Mouse (Mus musculus) yolk sac, embryonic 10.5 days (tissue): ENCODE measurements at regions not wholly inside any gene's neighbourhood (a gene's known extent, or its start where the extent isn't known, plus 50 kb on each side); places are given as distances from the start of the nearest gene placed in this dataset.

Experiments
- DNase-seq: peaks from one replicate; pipeline ENCODE4 v3.0.0-alpha.2; 2017; ENCODE audit warnings: low spot score

DNA sequence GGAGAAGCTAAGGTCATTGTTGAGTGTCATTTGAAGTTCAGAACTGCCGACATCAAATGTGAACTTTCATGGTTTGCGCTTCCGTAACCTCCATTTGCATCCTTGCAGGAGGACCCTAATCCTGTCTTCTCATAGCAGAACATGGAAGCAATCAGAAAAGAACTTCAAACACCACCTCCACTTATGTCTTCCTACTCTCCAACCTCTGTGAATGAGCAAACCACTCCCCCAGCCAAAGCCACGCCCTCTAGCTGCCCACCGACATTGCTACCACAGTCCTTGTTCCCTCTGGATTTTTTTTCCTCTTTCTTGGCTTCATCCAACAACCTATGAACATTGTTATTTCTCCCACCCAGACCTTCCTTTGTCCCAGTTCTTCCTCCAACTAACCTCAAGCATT lies 149.9 kb downstream of the Kdr start:
- DNase-seq, result no peak

DNA sequence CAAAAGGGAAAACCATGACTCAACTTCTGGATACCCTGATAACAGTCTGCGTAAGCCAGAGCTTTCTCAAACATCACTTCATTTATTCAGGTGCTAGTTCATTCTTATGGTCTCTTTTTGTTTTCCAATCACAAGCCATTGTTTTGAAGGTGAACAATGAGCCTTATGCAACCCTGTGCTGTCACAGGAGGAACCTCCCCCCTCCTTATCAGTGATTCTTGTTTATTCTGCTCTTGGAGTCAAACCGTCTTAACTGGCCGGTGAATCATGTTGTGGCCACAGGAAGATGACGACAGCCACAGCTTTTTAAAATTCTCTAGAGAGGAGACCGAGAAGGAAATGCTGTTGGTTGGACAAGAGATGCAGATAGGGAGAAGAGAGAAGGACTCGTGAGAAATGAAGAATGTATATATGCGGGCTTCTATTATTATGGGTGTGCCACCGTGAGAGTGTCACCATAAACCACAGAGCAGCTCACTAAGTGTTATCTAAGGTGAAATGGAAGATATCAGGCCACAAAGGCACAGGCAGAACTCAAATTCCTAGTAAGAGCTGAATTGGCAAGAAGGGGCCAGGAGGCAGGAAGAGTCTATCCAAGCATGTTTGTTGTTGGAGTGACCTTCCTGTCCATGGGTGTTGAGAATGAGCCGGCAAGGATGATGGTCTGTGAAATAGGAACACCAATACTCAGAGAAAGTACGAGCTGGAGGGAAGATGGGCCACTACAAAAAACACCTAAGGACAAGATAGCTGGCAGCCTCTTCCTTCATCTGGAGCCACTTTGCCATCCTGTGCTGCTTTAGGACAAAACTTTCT lies 151.8 kb downstream of the Kdr start:
- peak; percentile 40 for DNase-seq

DNA sequence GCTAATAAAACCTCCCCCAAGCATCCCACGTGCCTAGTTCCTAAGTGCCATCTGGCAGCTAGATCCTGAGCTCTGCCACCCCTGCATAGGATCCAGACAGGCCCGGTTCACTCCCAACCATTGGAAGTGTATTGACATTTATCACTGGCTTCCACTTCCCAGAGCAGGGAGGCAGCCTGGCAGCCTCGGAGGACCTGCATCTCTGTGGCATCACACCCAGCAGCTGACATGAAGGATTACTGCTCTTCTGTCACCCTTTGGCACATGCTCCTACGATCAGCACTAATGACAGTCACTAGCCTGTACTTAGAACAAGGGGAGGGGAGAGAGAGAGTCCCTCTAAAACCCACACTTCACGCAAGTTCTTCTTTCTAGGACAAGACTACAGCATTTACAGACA lies 152.7 kb downstream of the Kdr start:
- DNase-seq, result no peak

GRCm38 (mm10) chr5:75824660-75825059 lies 153.6 kb downstream of the Kdr start:
- no peak for DNase-seq

DNA sequence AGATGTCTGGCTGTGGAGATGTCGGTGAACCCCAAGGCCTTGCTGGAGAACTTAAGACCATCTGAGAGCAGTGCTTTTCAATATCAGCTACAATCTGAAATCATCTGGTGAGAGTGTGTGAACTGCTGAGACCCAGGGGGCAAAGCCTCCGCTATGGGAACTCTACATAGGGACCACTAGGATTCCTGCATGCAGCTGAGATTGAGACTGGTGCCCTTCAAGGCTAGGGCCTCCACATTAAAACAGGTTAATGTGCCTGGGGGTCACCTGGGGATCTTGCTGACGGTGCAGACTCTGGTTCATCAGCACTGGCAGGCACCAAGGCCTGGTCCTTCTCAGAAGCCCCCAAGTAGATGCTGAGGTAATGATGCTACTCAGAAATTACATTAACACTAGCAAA lies 154.6 kb downstream of the Kdr start:
- DNase-seq, result no peak

GRCm38 (mm10) chr5:75817396-75817795 lies 160.9 kb downstream of the Kdr start:
- no peak for DNase-seq

DNA sequence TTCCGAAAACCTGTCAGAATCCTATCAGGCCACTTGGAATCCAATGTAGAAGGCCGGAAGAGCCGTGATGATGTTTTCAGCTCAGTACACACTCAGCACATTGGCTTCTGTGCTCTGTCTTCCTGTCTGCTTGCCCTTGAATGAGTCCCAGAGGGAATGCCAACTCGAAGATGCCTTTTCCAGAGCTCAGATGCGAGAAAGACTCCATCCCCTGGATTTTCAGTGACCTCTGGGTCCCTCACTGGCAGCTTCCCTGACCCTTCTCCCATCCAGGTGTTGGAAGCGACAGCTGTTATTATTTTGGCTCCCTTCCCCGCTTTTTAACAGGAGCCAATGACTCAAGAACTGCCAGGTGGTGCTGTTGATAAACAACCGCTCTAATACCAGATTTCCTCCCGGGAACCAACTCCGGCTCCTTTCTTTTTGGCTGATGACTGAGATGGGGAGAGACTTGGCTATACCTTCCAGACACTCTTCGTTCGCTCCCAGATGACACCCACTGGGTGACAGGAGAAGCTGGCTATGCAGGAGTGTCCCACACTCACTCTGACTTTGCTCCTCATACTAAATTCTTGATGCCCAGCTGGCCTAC lies 163.8 kb downstream of the Kdr start:
- DNase-seq, result no peak

- DNase-seq, result no peak
Observed at GRCm38 (mm10) chr5:75812686-75813085, 165.6 kb downstream of the Kdr start.

GRCm38 (mm10) chr5:75808551-75809332 lies 169.5 kb downstream of the Kdr start:
- no peak for DNase-seq

DNA sequence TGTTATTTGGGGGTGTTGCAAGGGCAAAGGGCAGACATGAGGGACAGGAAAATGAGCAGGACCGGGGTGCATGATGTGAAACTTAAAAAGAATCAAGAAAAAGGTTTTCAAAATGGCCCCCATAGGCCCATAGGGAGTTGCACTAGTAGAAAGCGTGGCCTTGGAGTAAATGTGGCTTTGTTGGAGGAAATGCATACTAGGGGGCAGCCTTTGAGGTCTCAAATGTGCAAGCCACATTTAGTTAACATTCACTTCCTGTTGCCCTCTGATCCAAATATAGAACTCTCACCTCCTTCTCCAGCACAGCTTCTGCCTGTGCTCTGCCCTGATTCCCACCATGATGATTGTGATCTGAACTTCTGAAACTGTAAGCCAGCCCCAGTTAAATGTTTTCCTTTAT lies 173.2 kb downstream of the Kdr start:
- DNase-seq, result no peak

DNA sequence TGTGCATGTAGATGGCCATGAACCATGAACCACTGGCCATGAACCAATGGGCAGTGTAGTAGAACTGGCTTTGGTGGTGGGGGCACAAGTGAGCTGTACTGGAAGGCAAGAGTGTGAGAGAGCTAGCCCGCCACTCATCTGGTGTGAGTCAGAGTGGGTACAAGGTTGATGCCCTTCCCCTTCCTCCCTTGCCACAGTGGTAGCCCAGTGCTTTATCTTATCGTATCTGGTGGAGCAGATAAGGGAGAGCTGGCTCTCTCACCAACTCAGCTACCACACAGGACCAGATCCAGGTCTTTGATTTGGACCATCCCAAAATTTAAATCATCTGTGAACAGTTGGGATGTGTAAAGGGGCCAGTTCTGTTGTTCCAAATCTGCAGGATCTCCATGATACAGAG lies 173.9 kb downstream of the Kdr start:
- no peak for DNase-seq

DNA sequence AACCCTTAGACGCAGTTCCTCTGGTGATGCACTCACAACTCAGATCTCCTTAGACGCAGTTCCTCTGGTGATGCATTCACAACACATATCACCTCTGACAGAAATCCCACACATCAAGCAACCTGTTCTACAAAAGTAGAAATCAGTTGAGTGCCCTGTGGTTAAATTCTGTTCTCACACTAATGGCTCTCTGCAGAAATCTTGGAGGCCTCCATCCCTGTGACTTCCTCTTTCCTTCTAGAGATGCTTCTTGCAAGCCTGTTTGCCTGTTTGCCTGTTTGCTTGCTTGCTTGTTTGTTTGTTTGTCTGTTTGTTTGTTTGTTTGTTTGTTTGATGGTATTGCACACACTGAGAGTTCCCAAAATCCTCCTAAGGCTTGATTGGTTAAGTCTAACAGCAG lies 175.2 kb downstream of the Kdr start:
- no peak for DNase-seq

DNA sequence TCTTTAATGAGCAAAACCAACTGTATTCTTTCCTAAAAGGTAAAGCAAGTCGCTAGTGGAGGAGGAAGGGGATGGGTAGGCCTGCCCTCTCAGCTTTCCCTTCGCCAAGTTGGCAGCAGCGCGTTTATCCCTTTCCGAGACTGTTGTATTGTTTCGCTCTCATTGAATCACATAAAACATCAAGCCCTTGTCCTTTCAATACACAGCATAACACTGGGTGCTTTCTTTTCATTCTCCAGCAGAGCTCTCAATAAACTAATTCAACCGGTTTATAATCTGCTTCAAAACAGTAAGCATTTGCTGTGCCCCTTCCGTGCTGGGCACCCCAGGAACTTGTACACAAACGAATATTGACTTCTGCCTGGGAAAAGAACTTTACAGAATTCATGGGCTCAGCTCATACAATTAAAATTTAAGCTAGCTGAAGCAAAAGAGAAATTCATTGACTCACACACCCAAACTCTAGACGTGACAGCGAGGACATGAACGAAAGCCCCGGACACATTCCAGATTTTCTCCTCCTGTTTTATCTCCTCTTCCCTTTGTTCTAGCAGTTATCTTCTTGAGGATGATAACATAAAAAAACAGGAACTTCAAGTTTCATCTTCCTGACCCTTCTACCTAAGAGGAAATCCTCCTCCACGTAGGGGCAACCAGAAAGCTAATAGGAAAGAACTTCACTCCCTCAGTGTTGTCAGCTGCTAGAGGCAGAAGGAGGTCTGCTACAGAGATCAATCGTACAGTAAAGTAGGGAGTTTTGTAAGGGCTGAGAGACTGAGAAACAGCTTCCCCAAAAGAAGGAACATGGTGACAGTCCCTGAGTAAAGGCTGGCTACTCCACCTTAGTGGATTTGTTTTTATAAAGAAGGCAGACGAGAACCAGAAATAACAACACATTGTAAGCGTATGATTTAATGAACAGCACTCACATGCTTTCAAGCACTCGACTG lies 177.9 kb downstream of the Kdr start:
- DNase-seq, result no peak

DNA sequence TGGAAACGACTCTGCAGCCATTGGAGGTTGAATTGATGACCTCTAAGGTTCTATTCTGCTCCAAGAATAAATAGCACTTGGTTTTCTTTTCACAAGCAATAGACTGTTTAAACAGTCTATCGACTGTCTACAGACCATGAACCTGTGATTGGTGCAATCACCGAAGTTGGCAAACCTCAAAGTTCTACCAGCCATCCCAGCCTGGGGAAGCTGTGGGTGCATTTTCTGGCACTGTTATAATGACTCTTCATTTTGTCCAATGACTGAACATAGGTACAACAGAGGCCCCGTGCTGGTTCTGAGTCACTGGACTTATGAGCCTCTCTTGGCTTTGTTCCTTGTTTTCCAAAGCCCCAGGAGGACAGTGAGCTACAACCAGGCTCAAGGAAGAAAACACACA lies 178.6 kb downstream of the Kdr start:
- no peak for DNase-seq

GRCm38 (mm10) chr5:75793184-75793583 lies 185.1 kb downstream of the Kdr start:
- DNase-seq, result no peak

GRCm38 (mm10) chr5:75791738-75792137 lies 186.5 kb downstream of the Kdr start:
- DNase-seq, result no peak

DNA sequence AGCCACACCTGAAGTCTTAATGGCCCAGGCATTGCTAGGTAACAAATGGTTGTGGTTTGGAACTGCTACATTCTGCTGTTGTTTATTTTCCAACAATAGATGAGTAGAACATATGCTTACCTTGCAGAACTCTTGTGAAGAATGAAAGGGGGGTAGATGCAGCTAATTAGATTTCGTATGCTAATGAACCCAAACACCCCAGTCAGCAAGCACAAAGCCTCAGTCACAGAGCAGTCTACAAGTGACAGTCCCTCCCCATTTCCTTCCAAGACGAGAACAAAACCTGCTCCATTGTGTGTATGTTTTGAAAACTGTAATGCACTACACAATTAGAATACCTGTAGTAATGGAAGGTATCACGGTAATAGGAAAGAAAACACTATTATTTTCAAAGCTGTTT lies 190.2 kb downstream of the Kdr start:
- no peak for DNase-seq

DNA sequence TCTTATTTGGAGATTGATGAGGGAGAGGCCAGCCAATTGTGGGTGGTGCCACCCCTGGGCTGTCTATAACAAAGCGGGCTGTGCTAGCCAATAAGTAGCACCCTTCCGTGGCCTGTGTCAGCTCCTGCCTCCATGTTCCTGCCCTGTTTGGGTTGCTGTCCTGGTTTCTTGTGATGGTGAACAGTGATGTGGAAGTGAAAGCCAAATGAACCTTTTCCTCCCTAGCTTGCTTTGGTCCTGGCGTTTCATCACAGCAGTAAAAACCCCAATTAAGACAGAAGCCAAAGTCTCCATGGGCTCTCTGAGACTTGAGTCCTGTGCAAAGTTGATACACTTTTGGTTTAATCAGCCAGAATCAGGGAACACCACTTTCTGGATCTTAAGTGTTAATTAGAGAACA lies 192.1 kb downstream of the Kdr start:
- no peak for DNase-seq

DNA sequence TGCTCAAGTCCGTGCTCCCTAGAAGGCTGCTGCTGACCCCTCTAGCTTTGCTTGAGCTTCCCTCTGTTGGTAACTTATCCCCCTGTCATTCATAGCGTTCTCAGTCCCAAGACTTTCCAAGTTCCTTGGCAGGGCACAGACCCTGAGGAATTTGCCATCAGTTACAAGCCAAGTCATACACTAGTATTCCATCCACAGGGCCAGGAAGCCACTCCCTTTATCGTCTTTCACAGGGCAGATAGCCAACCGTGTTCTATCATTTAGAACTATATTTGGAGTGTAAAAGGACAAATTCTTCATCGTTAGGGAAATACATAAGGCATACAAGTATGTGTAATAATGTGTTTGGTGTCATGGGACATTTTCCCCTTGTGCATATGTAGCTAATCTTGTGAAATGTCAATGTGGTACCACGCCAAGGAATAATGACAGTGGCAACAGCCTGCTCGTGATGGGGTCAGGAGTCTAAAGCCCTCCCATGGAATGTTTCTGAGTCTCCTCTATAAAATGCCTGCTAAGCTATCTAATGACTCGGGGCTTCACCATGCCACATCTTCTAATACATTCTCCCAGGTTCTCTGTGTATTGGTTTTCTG lies 193.2 kb downstream of the Kdr start:
- no peak for DNase-seq

- DNase-seq, result no peak
Observed at GRCm38 (mm10) chr5:75770592-75770991, 195.9 kb downstream of the Kit start.

DNA sequence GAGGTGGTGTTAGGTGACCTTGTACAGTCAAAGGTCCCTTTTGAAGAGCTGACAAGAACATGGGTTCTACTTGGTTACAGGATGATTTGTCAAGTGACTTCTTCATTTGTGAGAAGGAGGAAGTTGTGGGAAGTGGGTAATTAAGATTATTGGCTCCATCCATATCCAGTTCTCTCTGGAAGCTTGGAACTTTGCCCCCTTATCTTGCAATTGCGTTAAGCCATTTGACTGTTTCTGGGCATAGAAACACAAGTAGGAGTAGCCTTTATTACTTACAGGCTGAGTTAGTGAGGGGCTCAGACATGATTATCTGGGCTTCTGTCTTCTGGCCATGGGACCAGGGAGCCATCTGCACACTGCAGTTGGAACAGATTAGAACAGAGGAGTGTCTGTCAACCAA lies 192.5 kb downstream of the Kit start:
- DNase-seq, result no peak

GRCm38 (mm10) chr5:75762374-75762773 lies 187.7 kb downstream of the Kit start:
- no peak for DNase-seq
